8 mouse cellular contexts compared by ENCODE assay signal in the genomic region with DNA sequence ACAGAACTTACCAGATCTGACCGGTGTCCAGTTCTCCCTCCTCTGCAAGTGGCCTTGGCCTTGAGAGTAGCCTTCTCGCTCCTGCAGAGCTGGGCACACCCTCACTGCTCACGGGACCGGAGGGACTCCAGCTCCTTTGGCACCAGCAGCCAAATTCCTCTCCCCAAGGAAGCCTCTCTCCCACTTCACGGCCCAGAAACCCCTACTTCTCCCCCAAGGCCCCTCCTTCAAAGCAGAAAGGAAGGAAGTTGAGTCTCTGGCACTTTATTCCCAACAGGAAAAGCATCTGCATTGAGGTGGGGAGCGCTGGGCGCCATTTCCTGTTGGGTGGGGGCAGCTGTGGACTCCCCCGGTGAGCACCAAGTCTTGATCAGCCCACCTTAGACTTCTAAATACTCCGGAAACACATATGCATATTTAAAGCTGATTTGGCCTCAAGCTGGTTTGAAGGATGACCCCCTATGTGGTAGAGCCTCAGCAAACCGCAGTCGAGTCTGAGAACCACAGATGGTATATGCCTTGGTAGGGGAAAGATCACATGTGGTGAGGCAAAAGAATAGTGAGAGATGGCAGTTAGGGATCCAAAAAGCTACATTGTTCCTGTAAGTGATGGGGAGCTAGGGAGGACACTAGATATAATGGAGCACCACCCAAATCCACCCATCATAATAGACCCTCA. TPM values are rescaled to one million over a fixed set of nuclear protein-coding genes. Genes with fewer than 3 reads are reported as not detected.
DNase-seq lines count a peak whose midpoint lies in the region; ATAC-seq and TF ChIP-seq lines count a peak whose summit lies in the region.

A gene (minus strand): TSS at position 207 of the 679 bp plus-strand sequence.

- in situ Hi-C loops in CH12.LX (cut with MboI; ENCODE audit: low pct_ligation_motif_present, low pct_unique_long_range_greater_than_20kb, low sequenced_read_pairs), result no loop called here

- TF ChIP-seq CTCF in CH12.LX (conservative IDR thresholded peaks at IDR 0.05 in 1 of 2, IDR thresholded peaks at IDR 0.05 in 1 of 2; ENCODE audit: low read depth in 2 of 2, low read length in 2 of 2), result no peak
- no peak for TF ChIP-seq CTCF in G1E (IDR thresholded peaks at IDR 0.05; ENCODE audit: low read depth, low read length)

- H3K27me3 ChIP-seq in CH12.LX (replicated peaks), result no peaks in the 10 kb centered on the region
- H3K27me3 ChIP-seq in G1E (ENCODE audit: insufficient read depth, low read length), result no peaks in the 10 kb centered on the region
- H3K27me3 ChIP-seq in forebrain, embryonic 16.5 days (replicated peaks; ENCODE audit: control insufficient read depth, insufficient read depth, low read length), result no peaks in the 10 kb centered on the region
- H3K27me3 ChIP-seq in midbrain, embryonic 14.5 days (ENCODE audit: control insufficient read depth, insufficient read depth, low read length), result peaks cover 3% of the 10 kb centered on the region; the same call in 1 of the 2 replicates

- no peak for ATAC-seq in G1E (ENCODE audit: extremely low read depth, insufficient number of reproducible peaks, low FRiP score, poor library complexity, severe bottlenecking)
- no peak for ATAC-seq in forebrain, embryonic 16.5 days
- ATAC-seq in midbrain, embryonic 14.5 days (ENCODE audit: low FRiP score, low TSS enrichment), result no peak

- dilution Hi-C loops in CH12.LX (cut with MboI; ENCODE audit: extremely low pct_ligation_motif_present, extremely low pct_unique_long_range_greater_than_20kb, low sequenced_read_pairs), result no loop called here

- H3K4me3 ChIP-seq in CH12.LX (replicated peaks in 1 of 3; ENCODE audit: low read depth in 2 of 3, low read length in 2 of 3, poor library complexity in 1 of 3), result peak within 1 kb of the TSS; percentile 82 to 96 (median 89)
- H3K4me3 ChIP-seq in G1E (ENCODE audit: low read depth, low read length), result peak within 1 kb of the TSS; percentile 98
- H3K4me3 ChIP-seq in forebrain, embryonic 16.5 days (replicated peaks; ENCODE audit: low read length), result no peak within 1 kb of the TSS; the same call in 1 of the 2 replicates
- peak within 1 kb of the TSS; percentile 97 for H3K4me3 ChIP-seq in midbrain, embryonic 14.5 days (replicated peaks; ENCODE audit: low read depth, low read length)

- H3K36me3 ChIP-seq in CH12.LX (replicated peaks in 1 of 2; ENCODE audit: control insufficient read depth in 1 of 2, insufficient read depth in 1 of 2, low read length in 1 of 2) (peaks cover 11 to 38% of the 10 kb centered on the region in 2 experiments), G1E (replicated peaks) (peaks cover 38% of the 10 kb centered on the region)
- H3K36me3 ChIP-seq in forebrain, embryonic 16.5 days (ENCODE audit: control insufficient read depth, insufficient read depth), result peaks cover 9% of the 10 kb centered on the region
- H3K36me3 ChIP-seq in midbrain, embryonic 14.5 days (ENCODE audit: control insufficient read depth, insufficient read depth, low read length), result peaks cover 25% of the 10 kb centered on the region

- peak within 1 kb of the TSS; percentile 65 for H3K27ac ChIP-seq in CH12.LX (ENCODE audit: insufficient read depth, low read depth)
- H3K27ac ChIP-seq in forebrain, embryonic 16.5 days (ENCODE audit: low read length), result no peak within 1 kb of the TSS
- no peak within 1 kb of the TSS for H3K27ac ChIP-seq in midbrain, embryonic 14.5 days (replicated peaks; ENCODE audit: low read depth, low read length)

- no peak for TF ChIP-seq POLR2A in CH12.LX (IDR thresholded peaks at IDR 0.05; ENCODE audit: low read depth, low read length)

- peak; percentile 44 for TF ChIP-seq EP300 in CH12.LX (IDR thresholded peaks at IDR 0.05; ENCODE audit: low read length)

- no peak for TF ChIP-seq RAD21 in CH12.LX (IDR thresholded peaks at IDR 0.05; ENCODE audit: low read depth, low read length)

- H3K9me3 ChIP-seq in CH12.LX (replicated peaks; ENCODE audit: low read length), result no peaks in the 10 kb centered on the region
- H3K9me3 ChIP-seq in G1E (replicated peaks), result no peaks in the 10 kb centered on the region
- no peaks in the 10 kb centered on the region for H3K9me3 ChIP-seq in forebrain, embryonic 16.5 days (ENCODE audit: control insufficient read depth, low read length)
- no peaks in the 10 kb centered on the region for H3K9me3 ChIP-seq in midbrain, embryonic 14.5 days (ENCODE audit: control insufficient read depth, low read length)

- 76% methylated on average over 11 of the region's 11 CpGs for WGBS in forebrain, embryonic 16.5 days
- WGBS in midbrain, embryonic 14.5 days, result 71% methylated on average over 11 of the region's 11 CpGs

- H3K4me1 ChIP-seq in CH12.LX (ENCODE audit: control insufficient read depth in 1 of 2, insufficient read depth in 2 of 2) (peaks cover 8 to 47% of the 10 kb centered on the region in 2 experiments), G1E (ENCODE audit: insufficient read depth, low read depth, low read length) (peaks cover 52% of the 10 kb centered on the region)
- peaks cover 20% of the 10 kb centered on the region for H3K4me1 ChIP-seq in forebrain, embryonic 16.5 days (replicated peaks; ENCODE audit: control insufficient read depth, insufficient read depth, low read length)
- H3K4me1 ChIP-seq in midbrain, embryonic 14.5 days (ENCODE audit: control insufficient read depth, insufficient read depth, low read length), result peaks cover 12% of the 10 kb centered on the region

- H3K4me2 ChIP-seq in CH12.LX (ENCODE audit: insufficient read depth, low read depth, poor library complexity, severe bottlenecking), result peak within 1 kb of the TSS; percentile 88
- H3K4me2 ChIP-seq in forebrain, embryonic 16.5 days (ENCODE audit: low read length), result peak within 1 kb of the TSS; percentile 89
- H3K4me2 ChIP-seq in midbrain, embryonic 14.5 days (ENCODE audit: low read length), result peak within 1 kb of the TSS; percentile 95

- H3K79me2 ChIP-seq in CH12.LX (replicated peaks; ENCODE audit: control insufficient read depth, extremely low read depth, insufficient read depth, poor library complexity, severe bottlenecking), result peaks cover 26% of the 10 kb centered on the region

- peak within 1 kb of the TSS; percentile 45 for H3K9ac ChIP-seq in CH12.LX (ENCODE audit: insufficient read depth, low read depth)
- no peak within 1 kb of the TSS for H3K9ac ChIP-seq in forebrain, embryonic 16.5 days (replicated peaks; ENCODE audit: low read depth, low read length)
- no peak within 1 kb of the TSS for H3K9ac ChIP-seq in midbrain, embryonic 14.5 days (replicated peaks; ENCODE audit: low read length)

- peak; percentile 60 for DNase-seq in CH12.LX (ENCODE audit: extremely low read depth)
- no peak for DNase-seq in G1E (ENCODE audit: low spot score)
- DNase-seq in kidney, postnatal 25 days, result peak; percentile 35 to 72
- no peak for DNase-seq in midbrain, embryonic 14.5 days
- no peak for DNase-seq in urinary bladder, adult 18-20 months (ENCODE audit: low spot score in 2 of 2)
- no peak for DNase-seq in yolk sac, embryonic 10.5 days (ENCODE audit: low spot score)
- DNase-seq in Muller cell, postnatal 12 days (ENCODE audit: inconsistent ontology term), result no peak

TF ChIP-seq in CH12.LX, 34 proteins besides CTCF, POLR2A, EP300 and RAD21 (continues in another document):
- TF ChIP-seq USF1 (IDR thresholded peaks at IDR 0.05; ENCODE audit: low read depth, low read length) (no peak), MAFK (IDR thresholded peaks at IDR 0.05; ENCODE audit: insufficient replicate concordance, low read length) (no peak), POLR2AphosphoS2 (IDR thresholded peaks at IDR 0.05; ENCODE audit: low read depth, low read length) (no peak), MXI1 (IDR thresholded peaks at IDR 0.05; ENCODE audit: low read depth, low read length) (0 out of 2 replicates have a peak, but pooled peaks have one; percentile 39), KAT2A (IDR thresholded peaks at IDR 0.05; ENCODE audit: insufficient replicate concordance, low read length) (no peak), TBP (conservative IDR thresholded peaks at IDR 0.05; ENCODE audit: low read depth, low read length) (peak; percentile 54; the same call in 1 of the 2 replicates), USF2 (conservative IDR thresholded peaks at IDR 0.05; ENCODE audit: low read depth, low read length) (no peak), BHLHE40 (IDR thresholded peaks at IDR 0.05; ENCODE audit: low read depth, low read length) (no peak; the same call in 1 of the 2 replicates), ZKSCAN1 (IDR thresholded peaks at IDR 0.05; ENCODE audit: borderline replicate concordance, low read depth, low read length) (no peak), SMC3 (IDR thresholded peaks at IDR 0.05; ENCODE audit: low read depth, low read length) (no peak), NRF1 (IDR thresholded peaks at IDR 0.05; ENCODE audit: low read depth, low read length) (0 out of 2 replicates have a peak, but pooled peaks have one; percentile 8), TCF12 (IDR thresholded peaks at IDR 0.05; ENCODE audit: low read depth, low read length) (peak; percentile 35), ZC3H11A (IDR thresholded peaks at IDR 0.05; ENCODE audit: low read depth, low read length) (no peak), GABPA (IDR thresholded peaks at IDR 0.05; ENCODE audit: insufficient replicate concordance, low read depth, low read length) (no peak), ZMIZ1 (IDR thresholded peaks at IDR 0.05; ENCODE audit: low read depth, low read length) (peak; percentile 36), NELFE (IDR thresholded peaks at IDR 0.05; ENCODE audit: low read depth, low read length) (no peak), JUND (conservative IDR thresholded peaks at IDR 0.05; ENCODE audit: low read depth, low read length) (no peak), MYC (IDR thresholded peaks at IDR 0.05; ENCODE audit: low read depth, low read length) (0 out of 2 replicates have a peak, but pooled peaks have one; percentile 29), CHD1 (IDR thresholded peaks at IDR 0.05; ENCODE audit: low read depth, low read length) (no peak), MEF2A (IDR thresholded peaks at IDR 0.05; ENCODE audit: borderline replicate concordance, low read depth, low read length) (no peak), MAZ (IDR thresholded peaks at IDR 0.05; ENCODE audit: low read depth, low read length) (no peak), RCOR1 (conservative IDR thresholded peaks at IDR 0.05; ENCODE audit: low read depth, low read length) (no peak), CHD2 (IDR thresholded peaks at IDR 0.05; ENCODE audit: low read length) (no peak), JUN (IDR thresholded peaks at IDR 0.05; ENCODE audit: insufficient read depth, low read depth, low read length) (no peak)

RNA-seq across cellular contexts. Expression of the gene that starts here (rescaled TPM):
- total RNA-seq in CH12.LX (2012; rRNA removed), result 10.9 and 12.5 TPM in 2 replicates
- 3.9 and 4.4 TPM in 2 replicates for total RNA-seq in CH12.LX (2014; rRNA removed)
- 6.3 and 7.5 TPM in 2 replicates for polyA plus RNA-seq in CH12.LX (2012; ENCODE audit: insufficient read length, low read depth)
- 1.4 and 3.2 TPM in 2 replicates for total RNA-seq in G1E (2014; fragmentation: Nextera tagmentation)
- total RNA-seq in G1E (2017), result 1.5 and 2.8 TPM in 2 replicates
- 2.6 and 2.7 TPM in 2 replicates for polyA plus RNA-seq in G1E (2012)
- 12.5 and 12.9 TPM in 2 replicates for polyA plus RNA-seq in forebrain, embryonic 16.5 days (2015; fragmentation: Nextera tagmentation; extraction: Ambion mirVana)
- polyA plus RNA-seq in midbrain, embryonic 14.5 days (2014; fragmentation: Nextera tagmentation; extraction: Ambion mirVana), result 8.6 and 13.1 TPM in 2 replicates

Comparison
In these comparisons a context has a peak if more than half of its experiments do, and no peak if none do; other contexts are left out.
1. DNase-seq: peak in CH12.LX (single experiment) and kidney, postnatal 25 days (2 of 2); none in G1E (single experiment), midbrain, embryonic 14.5 days (single experiment), urinary bladder, adult 18-20 months (0 of 2), yolk sac, embryonic 10.5 days (single experiment) and Muller cell, postnatal 12 days (single experiment).
2. Peak in every context shown above with its lines, with median percentiles within 50 percentile points of each other: H3K4me2 ChIP-seq.